Mouse (Mus musculus) erythroblast, embryonic 14.5 days (primary cell): ENCODE measurements around the gene Mdh2.

Experiments
- GATA1 ChIP-seq: IDR thresholded peaks from 2 replicates; pipeline ENCODE4 v1.6.1; 2012; ENCODE audit warnings: low read length, inconsistent platforms, mixed read lengths
- TAL1 ChIP-seq: IDR thresholded peaks from 3 replicates; pipeline ENCODE4 v1.6.1; 2012; ENCODE audit warnings: low read length, inconsistent platforms, mixed read lengths

GRCm38 (mm10) chr5:135730278-135730677, 48.0 kb upstream of the Mdh2 start:
- TF ChIP-seq GATA1: no peak
- TF ChIP-seq TAL1: no peak
